Mouse (Mus musculus) kidney, postnatal 4 days (tissue): ENCODE results near the gene Agmo.

Source experiments
- DNase-seq, 2 experiments: peaks; one replicate each; pipeline ENCODE4 v3.0.0; 2021; ENCODE audit warnings: mixed read lengths in 2 of 2

Agmo gene

GRCm38 (mm10) chr12:37442486-37443013 is 201.1 kb downstream of the Agmo start:
- DNase-seq, result no peak

GRCm38 (mm10) chr12:37445255-37445654 is 203.8 kb downstream of the Agmo start:
- no peak for DNase-seq

- no peak for DNase-seq
Measured at GRCm38 (mm10) chr12:37449597-37449996, 208.2 kb downstream of the Agmo start.

- peak; percentile 76 to 79 for DNase-seq
Measured at GRCm38 (mm10) chr12:37450366-37451156, 209.1 kb downstream of the Agmo start.

GRCm38 (mm10) chr12:37471631-37472030 is 230.2 kb downstream of the Agmo start:
- DNase-seq, result no peak

- DNase-seq, result no peak
Measured at GRCm38 (mm10) chr12:37476849-37477248, 235.4 kb downstream of the Agmo start.

- peak in 1 of 2 experiments; percentile 5 for DNase-seq
Measured at GRCm38 (mm10) chr12:37487991-37488390, 246.6 kb downstream of the Agmo start.

- no peak for DNase-seq
Measured at GRCm38 (mm10) chr12:37498871-37499270, 257.4 kb downstream of the Agmo start.

GRCm38 (mm10) chr12:37507406-37507805 is 266.0 kb downstream of the Agmo start:
- DNase-seq, result no peak

GRCm38 (mm10) chr12:37507826-37508225 is 266.4 kb downstream of the Agmo start:
- no peak for DNase-seq

GRCm38 (mm10) chr12:37521772-37522171 is 280.3 kb downstream of the Agmo start:
- no peak for DNase-seq

- no peak for DNase-seq
Measured at GRCm38 (mm10) chr12:37524662-37525061, 283.2 kb downstream of the Agmo start.

GRCm38 (mm10) chr12:37540994-37541393 is 299.6 kb downstream of the Agmo start:
- DNase-seq, result no peak

GRCm38 (mm10) chr12:37558284-37558683 is 316.8 kb downstream of the Agmo start:
- DNase-seq, result no peak

GRCm38 (mm10) chr12:37565882-37566596 is 324.6 kb downstream of the Agmo start:
- DNase-seq, result no peak

GRCm38 (mm10) chr12:37571922-37572321 is 330.5 kb downstream of the Agmo start:
- no peak for DNase-seq

GRCm38 (mm10) chr12:37582777-37583176 is 341.3 kb downstream of the Agmo start:
- DNase-seq, result no peak

GRCm38 (mm10) chr12:37592853-37593252 is 351.4 kb downstream of the Agmo start:
- peak in 1 of 2 experiments; percentile 5 for DNase-seq

GRCm38 (mm10) chr12:37612837-37613236 is 371.4 kb downstream of the Agmo start:
- DNase-seq, result no peak

GRCm38 (mm10) chr12:37614769-37615168 is 373.3 kb downstream of the Agmo start:
- DNase-seq, result no peak

GRCm38 (mm10) chr12:37624078-37624477 is 382.6 kb downstream of the Agmo start:
- DNase-seq, result no peak
